Mouse (Mus musculus): ENCODE data around the gene Pts.

Pts gene

GRCm38 (mm10) chr9:50476651-50477050 lies 51.9 kb downstream of the Pts start:
- peaks cover 49% of the 10 kb centered on the region for H3K27me3 ChIP-seq (ENCODE audit: insufficient read depth, low read length)
- no peaks in the 10 kb centered on the region for H3K9me3 ChIP-seq (ENCODE audit: low read length)
- no peak for TF ChIP-seq CTCF (conservative IDR thresholded peaks at IDR 0.05; ENCODE audit: low read length)
- no peak for TF ChIP-seq POU5F1 (IDR thresholded peaks at IDR 0.05; ENCODE audit: borderline replicate concordance, low read length)
- TF ChIP-seq NANOG (IDR thresholded peaks at IDR 0.05; ENCODE audit: borderline replicate concordance, low read length) = no peak
- H3K36me3 ChIP-seq (ENCODE audit: insufficient read depth, low read length) = no peaks in the 10 kb centered on the region
- H3K4me1 ChIP-seq (replicated peaks; ENCODE audit: low read depth, low read length) = peaks cover 26% of the 10 kb centered on the region
- H3K4me3 ChIP-seq (replicated peaks; ENCODE audit: low read length) = no peak overlapping the region

GRCm38 (mm10) chr9:50475745-50476144 lies 52.8 kb downstream of the Pts start:
- H3K4me1 ChIP-seq (replicated peaks; ENCODE audit: low read depth, low read length) = peaks cover 35% of the 10 kb centered on the region
- no peak overlapping the region for H3K4me3 ChIP-seq (replicated peaks; ENCODE audit: low read length)
- no peaks in the 10 kb centered on the region for H3K36me3 ChIP-seq (ENCODE audit: insufficient read depth, low read length)
- H3K27me3 ChIP-seq (ENCODE audit: insufficient read depth, low read length) = peaks cover 49% of the 10 kb centered on the region
- H3K9me3 ChIP-seq (ENCODE audit: low read length) = no peaks in the 10 kb centered on the region
- TF ChIP-seq CTCF (conservative IDR thresholded peaks at IDR 0.05; ENCODE audit: low read length) = no peak
- no peak for TF ChIP-seq NANOG (IDR thresholded peaks at IDR 0.05; ENCODE audit: borderline replicate concordance, low read length)
- no peak for TF ChIP-seq POU5F1 (IDR thresholded peaks at IDR 0.05; ENCODE audit: borderline replicate concordance, low read length)

DNA sequence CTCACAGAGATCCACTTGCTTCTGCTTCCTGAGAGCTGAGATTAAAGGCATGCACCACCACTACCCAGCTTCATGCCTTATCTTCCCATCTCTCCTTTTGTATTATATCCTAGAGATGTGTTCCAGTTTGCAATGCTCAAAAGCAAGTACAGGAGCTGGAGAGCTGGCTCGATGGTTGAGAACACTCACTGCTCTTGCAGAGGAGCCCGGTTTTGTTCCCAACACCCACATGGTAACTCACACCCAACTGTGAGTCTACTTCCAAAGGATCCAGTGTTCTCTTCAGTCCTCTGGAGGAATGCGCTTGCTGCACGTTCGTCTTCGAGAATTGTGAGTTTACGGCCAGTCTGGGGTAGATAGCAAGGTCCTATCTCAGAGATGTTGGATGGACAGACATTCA lies 53.2 kb downstream of the Pts start:
- H3K27me3 ChIP-seq (ENCODE audit: insufficient read depth, low read length) = peaks cover 49% of the 10 kb centered on the region
- H3K9me3 ChIP-seq (ENCODE audit: low read length) = no peaks in the 10 kb centered on the region
- H3K4me1 ChIP-seq (replicated peaks; ENCODE audit: low read depth, low read length) = peaks cover 36% of the 10 kb centered on the region
- no peak overlapping the region for H3K4me3 ChIP-seq (replicated peaks; ENCODE audit: low read length)
- TF ChIP-seq NANOG (IDR thresholded peaks at IDR 0.05; ENCODE audit: borderline replicate concordance, low read length) = no peak
- no peak for TF ChIP-seq CTCF (conservative IDR thresholded peaks at IDR 0.05; ENCODE audit: low read length)
- TF ChIP-seq POU5F1 (IDR thresholded peaks at IDR 0.05; ENCODE audit: borderline replicate concordance, low read length) = no peak
- no peaks in the 10 kb centered on the region for H3K36me3 ChIP-seq (ENCODE audit: insufficient read depth, low read length)
